Mouse (Mus musculus) ES-Bruce4 (cell line): ENCODE results near the gene Dimt1.

Experiments
- CTCF ChIP-seq: IDR thresholded peaks from one replicate; pipeline ENCODE4 v1.8.1; 2011; ENCODE audit warnings: low read depth, low read length
- EP300 ChIP-seq: IDR thresholded peaks from 2 replicates; pipeline ENCODE4 v1.6.1; 2011; ENCODE audit warnings: low read depth, low read length; ENCODE audit not compliant: insufficient read depth

GRCm38 (mm10) chr13:107003211-107003610 is 56.3 kb downstream of the Dimt1 start:
- TF ChIP-seq EP300 (no peak), CTCF (no peak)
